Mouse (Mus musculus) NIH3T3 (cell line): ENCODE measurements around the gene Selenow.

ENCODE experiments used
- DNase-seq: peaks from one replicate; pipeline ENCODE4 v3.0.0-alpha.2; 2012; ENCODE audit warnings: low read depth

Gene Selenow

GRCm38 (mm10) chr7:15905861-15906260 lies 16.3 kb downstream of the Selenow start:
- no peak for DNase-seq

GRCm38 (mm10) chr7:15901366-15902048 lies 20.7 kb downstream of the Selenow start:
- DNase-seq = no peak

GRCm38 (mm10) chr7:15894251-15894650 lies 28.0 kb downstream of the Selenow start:
- DNase-seq = no peak

- DNase-seq = no peak
Observed at GRCm38 (mm10) chr7:15884127-15884526, 38.1 kb downstream of the Selenow start.

- DNase-seq = no peak
Observed at GRCm38 (mm10) chr7:15882317-15882716, 39.9 kb downstream of the Selenow start, which contains the start of gene Crxos. TSS of gene Crxos (plus strand) at chr7:15882617.

- DNase-seq = no peak
Observed at GRCm38 (mm10) chr7:15881831-15882230, 40.4 kb downstream of the Selenow start.

DNA sequence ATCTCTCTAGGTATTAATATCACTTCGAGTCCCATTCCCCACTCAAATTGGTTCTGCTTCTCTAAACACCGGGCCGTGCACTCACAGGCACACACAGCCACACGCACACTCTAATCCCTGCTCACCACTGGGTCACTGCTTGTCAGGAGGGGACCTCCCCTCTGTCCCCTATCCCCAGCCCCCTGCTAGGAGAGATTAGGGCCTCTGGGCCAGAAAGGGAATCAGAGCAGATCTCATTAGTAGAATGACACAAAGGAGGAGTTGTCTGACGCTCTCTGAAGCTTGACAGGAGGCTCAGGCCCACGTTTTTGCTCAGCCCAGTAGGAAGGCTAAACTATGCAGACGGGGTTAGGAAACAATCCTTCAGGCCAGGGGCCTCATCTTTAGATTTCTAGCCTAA lies 40.8 kb downstream of the Selenow start:
- no peak for DNase-seq

- no peak for DNase-seq
Observed at GRCm38 (mm10) chr7:15879756-15880155, 42.4 kb downstream of the Selenow start, which contains the start of gene Crx. TSS of gene Crx (minus strand) at chr7:15879968.
